Mouse (Mus musculus): Measurements from ENCODE around the gene P2ry2.

DNA sequence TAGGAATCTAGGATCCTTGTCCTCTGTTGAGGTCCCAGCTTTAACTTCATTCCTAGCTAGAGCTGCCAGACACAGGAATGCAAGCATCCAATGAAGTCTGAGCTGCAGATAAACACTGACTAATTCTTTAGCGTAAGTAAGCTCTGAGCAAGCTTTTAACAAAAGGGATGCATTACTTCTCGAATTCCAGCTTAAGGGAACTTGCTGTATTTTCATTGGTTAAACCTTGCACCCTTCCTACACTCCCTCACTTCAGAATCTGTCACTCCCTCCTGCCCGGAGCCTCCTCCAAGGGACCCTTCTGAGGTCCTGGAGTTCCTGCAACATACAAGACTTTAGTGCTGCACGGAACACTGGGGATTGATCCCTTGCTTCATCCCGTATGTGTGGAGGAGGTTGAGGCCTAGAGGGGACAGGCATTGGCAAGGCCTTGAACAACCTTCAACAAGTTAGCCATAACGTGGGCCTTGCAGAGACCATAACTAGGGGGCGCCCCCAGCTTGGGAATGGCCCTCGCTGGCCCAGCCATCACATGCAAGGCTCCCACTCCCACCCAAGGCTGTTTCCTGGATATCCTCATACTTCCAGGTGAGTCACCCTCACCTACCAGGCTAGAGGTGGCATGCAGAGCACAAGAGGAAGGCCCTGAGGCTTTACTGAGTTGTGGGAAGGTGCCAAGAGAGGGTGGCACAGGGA, 31.3 kb upstream of the P2ry2 start:
- no peak for TF ChIP-seq CTCF (IDR thresholded peaks at IDR 0.05; ENCODE audit: control insufficient read depth, insufficient read depth, insufficient read length)
- TF ChIP-seq USF1 (IDR thresholded peaks at IDR 0.05; ENCODE audit: low read depth): no peak
- TF ChIP-seq FOSL1 (IDR thresholded peaks at IDR 0.05; ENCODE audit: insufficient read depth, low read length, poor library complexity, severe bottlenecking): no peak
- no peak for TF ChIP-seq MAX (IDR thresholded peaks at IDR 0.05)

All from C2C12 (cell line).